Mouse (Mus musculus): Measurements from ENCODE around the gene Lrmp.
A peak's percentile ranks its signal among the peaks of the same experiment; 100 is the strongest.

Gene Lrmp

GRCm38 (mm10) chr6:145210056-145210680 is 94.7 kb downstream of the Lrmp start:
- no peak for DNase-seq

- peak; percentile 98 to 99 for DNase-seq
Measured at GRCm38 (mm10) chr6:145210816-145211338, 95.4 kb downstream of the Lrmp start, which contains the start of the genes Casc1 and Etfrf1. TSS of gene Casc1 (minus strand) at chr6:145211005. TSS of gene Etfrf1 (plus strand) at chr6:145211134.

- DNase-seq: peak in 1 of 2 experiments; percentile 19
Measured at GRCm38 (mm10) chr6:145211376-145212305, 96.2 kb downstream of the Lrmp start.

- no peak for DNase-seq
Measured at GRCm38 (mm10) chr6:145213916-145214315, 98.5 kb downstream of the Lrmp start.

- DNase-seq: no peak
Measured at GRCm38 (mm10) chr6:145215826-145216225, 100.4 kb downstream of the Lrmp start.

GRCm38 (mm10) chr6:145224246-145224645 is 108.8 kb downstream of the Lrmp start:
- no peak for DNase-seq

All from B cell, adult 2 months (primary cell).